Mouse (Mus musculus) liver, adult 2 months (tissue): Measurements from ENCODE around the gene Pold2. TPM values are rescaled to one million over a fixed set of nuclear protein-coding genes. Genes with fewer than 3 reads are reported as not detected.
A peak's percentile ranks its signal among the peaks of the same experiment; 100 is the strongest.

Experiments
- DNase-seq: peaks from one replicate; pipeline ENCODE4 v3.0.0-alpha.2; 2011; ENCODE audit warnings: low read depth, low spot score; ENCODE audit errors: extremely low read depth
- H3K27ac ChIP-seq: fragments of 200-500 bp; replicated peaks from 2 replicates; pipeline ENCODE4 v1.5.1; 2012; ENCODE audit warnings: low read depth, mild to moderate bottlenecking, control low read depth, inconsistent platforms, low read length; ENCODE audit not compliant: insufficient read depth
- H3K27me3 ChIP-seq: fragments of 200-500 bp; 2 replicates; pipeline ENCODE4 v1.6.1; 2012; ENCODE audit warnings: mild to moderate bottlenecking, moderate library complexity, low read length, inconsistent platforms; ENCODE audit not compliant: control insufficient read depth, insufficient read depth
- H3K36me3 ChIP-seq: fragments of 200-500 bp; 2 replicates; pipeline ENCODE4 v1.6.1; 2012; ENCODE audit warnings: low read length, inconsistent platforms; ENCODE audit not compliant: control insufficient read depth, insufficient read depth
- H3K4me1 ChIP-seq: fragments of 200-500 bp; 2 replicates; pipeline ENCODE4 v1.6.1; 2011; ENCODE audit warnings: low read length; ENCODE audit not compliant: control insufficient read depth, insufficient read depth
- H3K4me3 ChIP-seq: fragments of 200-500 bp; 2 replicates; pipeline ENCODE4 v1.5.1; 2011; ENCODE audit warnings: low read depth, mild to moderate bottlenecking, control low read depth, low read length, moderate library complexity; ENCODE audit not compliant: insufficient read depth
- H3K79me2 ChIP-seq: fragments of 200-500 bp; 2 replicates; pipeline ENCODE4 v1.6.1; 2012; ENCODE audit warnings: inconsistent platforms, mild to moderate bottlenecking, low read length, moderate library complexity; ENCODE audit not compliant: control insufficient read depth, insufficient read depth
- H3K9ac ChIP-seq: fragments of 200-500 bp; 2 replicates; pipeline ENCODE4 v1.6.1; 2012; ENCODE audit warnings: low read depth, mild to moderate bottlenecking, control low read depth, inconsistent platforms, low read length
- CTCF ChIP-seq: fragments of 200-500 bp; IDR thresholded peaks from 2 replicates; pipeline ENCODE4 v1.5.1; 2011; ENCODE audit warnings: low read depth, low read length, control low read depth
- POLR2A ChIP-seq: fragments of 200-500 bp; IDR thresholded peaks from 2 replicates; pipeline ENCODE4 v1.6.1; 2011; ENCODE audit warnings: low read length, control low read depth; ENCODE audit not compliant: insufficient read depth; ENCODE audit errors: extremely low read depth
- WGBS: fragments of 180-500 bp; shearing (Covaris S2); methylation state at CpG from one replicate; pipeline ENCODE4 v1.1.7; 2018; 5-methylcytosine and 5-hydroxymethylcytosine counted together
- polyA plus RNA-seq: library from polyadenylated mRNA; depleted of rRNA; stranded (reverse); fragments of >200 nt; gene quantifications from 2 replicates; pipeline ENCODE4 v1.2.3, GENCODE M21; 2012
- total RNA-seq: library from RNA; depleted of rRNA; stranded (reverse); fragments of >200 nt; gene quantifications from 2 replicates; pipeline ENCODE4 v1.2.3, GENCODE M21; 2014

The Pold2 gene
- total and polyA plus RNA-seq, 2 experiments, result 10.7 to 81.1 TPM

- Histone ChIP-seq H3K9ac (peak within 1 kb of the TSS; percentile 87), H3K27me3 (no peaks in the 10 kb centered on the region), H3K4me1 (0 out of 2 replicates have a peak, but pooled peaks cover 2% of the 10 kb centered on the region), H3K27ac (peak within 1 kb of the TSS; percentile 64), H3K79me2 (no peaks in the 10 kb centered on the region), H3K36me3 (no peaks in the 10 kb centered on the region), H3K4me3 (peak within 1 kb of the TSS; percentile 93)
- DNase-seq, result peak; percentile 76
- peak; percentile 85 for TF ChIP-seq CTCF
- no peak; the same call in 1 of the 2 replicates for TF ChIP-seq POLR2A
- under 1% methylated on average over 63 of the region's 63 CpGs for WGBS
These were observed 40.5 kb downstream of the Pold2 start, which contains the start of gene Polm for GRCm38 (mm10) chr11:5837251-5838246. TSS of gene Polm (minus strand) at chr11:5838016.

GRCm38 (mm10) chr11:5836126-5836525, 42.0 kb downstream of the Pold2 start:
- DNase-seq, result peak; percentile 6
- no peaks in the 10 kb centered on the region for H3K27me3 ChIP-seq
- H3K27ac ChIP-seq, result no peak overlapping the region
- H3K36me3 ChIP-seq, result peaks cover 2% of the 10 kb centered on the region; the same call in 1 of the 2 replicates
- H3K4me1 ChIP-seq, result 0 out of 2 replicates have a peak, but pooled peaks cover 2% of the 10 kb centered on the region
- H3K9ac ChIP-seq, result no peak overlapping the region
- H3K4me3 ChIP-seq, result no peak overlapping the region
- TF ChIP-seq CTCF (0 out of 2 replicates have a peak, but pooled peaks have one; percentile 32), POLR2A (no peak)
- no peaks in the 10 kb centered on the region for H3K79me2 ChIP-seq
- 97% methylated on average over 1 of the region's 1 CpGs for WGBS

- H3K36me3 ChIP-seq, result peaks cover 3% of the 10 kb centered on the region; the same call in 1 of the 2 replicates
- H3K27me3 ChIP-seq, result no peaks in the 10 kb centered on the region
- 0 out of 2 replicates have a peak, but pooled peaks cover 2% of the 10 kb centered on the region for H3K4me1 ChIP-seq
- H3K9ac ChIP-seq, result no peak overlapping the region
- TF ChIP-seq POLR2A (no peak), CTCF (no peak)
- H3K4me3 ChIP-seq, result no peak overlapping the region
- H3K27ac ChIP-seq, result no peak overlapping the region
- DNase-seq, result no peak
- 93% methylated on average over 7 of the region's 7 CpGs for WGBS
- no peaks in the 10 kb centered on the region for H3K79me2 ChIP-seq
These were observed 43.0 kb downstream of the Pold2 start for GRCm38 (mm10) chr11:5835057-5835456.

- 0 out of 2 replicates have a peak, but pooled peaks cover 2% of the 10 kb centered on the region for H3K4me1 ChIP-seq
- peaks cover 5% of the 10 kb centered on the region; the same call in 1 of the 2 replicates for H3K36me3 ChIP-seq
- no peak overlapping the region for H3K27ac ChIP-seq
- H3K9ac ChIP-seq, result no peak overlapping the region
- no peaks in the 10 kb centered on the region for H3K79me2 ChIP-seq
- H3K27me3 ChIP-seq, result no peaks in the 10 kb centered on the region
- no peak overlapping the region for H3K4me3 ChIP-seq
- TF ChIP-seq CTCF, result no peak
- 92% methylated on average over 9 of the region's 9 CpGs for WGBS
- no peak for DNase-seq
These were observed 43.6 kb downstream of the Pold2 start for GRCm38 (mm10) chr11:5834506-5834905.

- H3K36me3 ChIP-seq, result peaks cover 5% of the 10 kb centered on the region; the same call in 1 of the 2 replicates
- no peak overlapping the region for H3K27ac ChIP-seq
- no peaks in the 10 kb centered on the region for H3K4me1 ChIP-seq
- no peaks in the 10 kb centered on the region for H3K27me3 ChIP-seq
- TF ChIP-seq CTCF, result no peak
- no peak for TF ChIP-seq POLR2A
- DNase-seq, result no peak
- WGBS, result 80% methylated on average over 12 of the region's 12 CpGs
- no peak overlapping the region for H3K4me3 ChIP-seq
- no peak overlapping the region for H3K9ac ChIP-seq
- no peaks in the 10 kb centered on the region for H3K79me2 ChIP-seq
These were observed 48.8 kb downstream of the Pold2 start for GRCm38 (mm10) chr11:5829327-5829726.
